Mouse (Mus musculus) cerebellum, adult 11-12 months (tissue): ENCODE measurements around the gene Unc5c.

ENCODE experiments used
- DNase-seq: peaks from one replicate; pipeline ENCODE4 v3.0.0; 2022

Gene Unc5c

DNA sequence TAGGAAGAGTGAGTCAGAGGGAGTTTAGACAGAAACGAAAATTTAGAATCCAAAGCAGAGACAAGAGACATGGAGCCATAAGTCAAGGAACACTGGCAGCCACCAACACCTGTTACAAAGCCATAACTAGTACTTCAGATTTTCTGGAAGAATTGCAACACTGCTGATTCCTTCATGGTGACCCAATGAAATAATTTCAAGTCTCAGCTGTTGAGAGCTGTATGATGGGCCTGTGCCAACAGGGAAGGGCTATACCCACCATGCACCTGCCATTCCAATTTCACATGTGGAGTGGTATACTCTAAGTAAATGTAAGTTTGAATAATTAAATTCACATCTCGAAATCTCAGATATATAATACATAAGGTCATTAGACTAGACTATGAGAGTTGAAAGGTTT is 259.5 kb downstream of the Unc5c start:
- no peak for DNase-seq

GRCm38 (mm10) chr3:141725432-141725831 is 260.4 kb downstream of the Unc5c start:
- DNase-seq = no peak

DNA sequence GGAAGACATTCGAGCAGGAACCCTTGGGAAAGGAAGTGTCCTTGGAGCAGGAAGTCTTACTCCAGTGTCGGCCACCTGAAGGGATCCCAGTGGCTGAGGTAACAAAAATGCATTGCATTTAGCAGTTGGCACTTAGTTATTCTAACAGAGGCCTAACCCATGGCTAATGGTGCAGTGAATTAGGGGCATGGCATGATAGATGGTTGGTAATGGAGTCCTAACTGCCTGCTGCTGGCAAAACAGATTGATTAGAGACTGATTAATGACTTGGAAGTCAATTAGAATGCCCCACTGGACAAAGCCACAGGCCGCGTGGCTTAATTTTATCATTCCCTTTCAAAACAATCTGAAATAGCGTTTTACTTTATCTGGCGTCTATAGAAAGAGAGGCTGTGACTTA is 268.8 kb downstream of the Unc5c start:
- no peak for DNase-seq

DNA sequence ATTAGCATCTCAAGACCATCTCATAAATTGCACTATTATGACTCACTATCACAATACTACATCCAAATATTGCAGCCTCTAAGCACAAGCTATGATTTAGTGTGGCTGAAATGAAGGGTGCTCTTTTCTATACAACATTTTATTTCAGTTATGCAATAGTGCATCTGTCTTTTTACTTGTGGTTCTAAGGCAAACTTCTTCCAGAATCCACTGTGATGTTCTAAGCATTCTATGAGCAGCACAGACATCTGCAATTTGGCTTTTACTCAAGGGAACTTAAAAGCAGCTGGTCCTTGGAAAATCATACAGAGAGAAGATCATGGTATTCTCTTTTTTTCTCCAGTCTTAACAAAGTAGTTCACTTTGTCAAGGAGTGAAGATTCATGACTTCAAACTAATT is 270.3 kb downstream of the Unc5c start:
- no peak for DNase-seq

DNA sequence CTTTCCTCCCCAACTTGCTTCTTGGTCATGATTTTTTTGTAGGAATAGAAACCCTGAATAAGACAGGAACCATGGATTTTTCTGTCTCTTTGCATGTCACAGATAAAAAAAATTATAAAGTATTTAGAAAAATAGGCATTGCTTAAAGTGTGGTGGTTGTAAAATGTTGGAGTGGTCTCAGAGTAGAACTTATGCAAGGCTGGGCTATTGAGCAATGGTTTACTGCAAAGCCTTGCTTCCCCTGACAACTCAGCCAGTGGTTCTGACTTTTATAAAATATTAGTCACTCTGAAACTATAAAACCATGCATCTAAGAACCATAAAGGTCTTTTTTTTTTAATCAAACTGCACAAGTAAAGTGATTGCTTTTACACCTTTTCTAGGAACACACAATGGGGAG is 280.3 kb downstream of the Unc5c start:
- DNase-seq = no peak

DNA sequence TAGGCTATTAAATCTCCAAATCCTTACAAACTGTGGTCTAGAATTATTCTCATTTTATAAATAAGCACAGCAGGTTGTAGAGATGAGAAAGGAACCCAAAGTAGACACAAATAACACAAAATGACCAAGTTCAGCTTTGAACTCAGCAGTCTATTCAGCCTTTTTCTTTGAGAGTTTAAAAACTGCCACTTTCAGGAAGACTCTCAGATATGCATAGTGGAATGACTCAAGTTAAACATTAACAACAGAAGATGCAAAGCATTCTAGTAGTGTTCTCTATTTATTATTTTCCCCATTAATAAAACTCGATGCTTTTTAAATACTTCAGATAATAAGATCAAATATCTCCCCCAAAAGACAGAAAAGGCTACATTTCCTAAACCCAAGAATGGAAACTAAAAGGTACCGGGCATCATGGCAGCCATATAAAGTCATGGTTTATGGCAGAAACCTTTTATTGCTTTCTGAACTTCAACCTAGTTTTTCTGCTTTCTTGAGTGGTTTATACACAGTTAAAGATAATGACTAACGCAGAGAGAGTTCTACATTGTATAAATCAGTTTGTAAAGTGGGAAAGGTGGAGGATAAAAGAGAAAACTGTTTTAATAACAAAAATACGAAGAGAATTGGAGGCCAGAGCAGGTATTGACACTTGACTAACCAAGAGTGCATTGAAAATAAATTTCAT is 283.8 kb downstream of the Unc5c start:
- DNase-seq = no peak

- DNase-seq = no peak
These were observed 287.2 kb downstream of the Unc5c start for GRCm38 (mm10) chr3:141752172-141752571.

DNA sequence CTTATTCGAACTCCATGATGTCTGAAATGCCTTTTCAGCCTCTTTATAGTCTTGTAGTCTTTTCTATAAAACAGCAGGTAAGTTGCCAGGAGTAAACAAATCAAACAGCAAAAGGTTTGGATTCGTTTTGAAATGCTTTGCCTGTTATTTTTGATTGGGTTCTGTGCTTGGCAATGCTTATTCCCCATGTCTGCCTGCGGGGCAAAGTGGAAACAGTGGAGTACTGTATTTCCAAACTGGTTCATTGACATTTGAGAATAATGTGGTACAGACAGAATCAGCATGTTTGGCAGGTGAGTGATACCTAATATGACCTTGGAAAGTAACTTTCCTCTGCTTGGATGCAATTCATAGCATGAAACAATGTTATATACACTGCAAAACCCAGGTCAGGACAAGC is 292.2 kb downstream of the Unc5c start:
- DNase-seq = no peak

- DNase-seq = no peak
These were observed 313.4 kb downstream of the Unc5c start for GRCm38 (mm10) chr3:141778411-141778919.

DNA sequence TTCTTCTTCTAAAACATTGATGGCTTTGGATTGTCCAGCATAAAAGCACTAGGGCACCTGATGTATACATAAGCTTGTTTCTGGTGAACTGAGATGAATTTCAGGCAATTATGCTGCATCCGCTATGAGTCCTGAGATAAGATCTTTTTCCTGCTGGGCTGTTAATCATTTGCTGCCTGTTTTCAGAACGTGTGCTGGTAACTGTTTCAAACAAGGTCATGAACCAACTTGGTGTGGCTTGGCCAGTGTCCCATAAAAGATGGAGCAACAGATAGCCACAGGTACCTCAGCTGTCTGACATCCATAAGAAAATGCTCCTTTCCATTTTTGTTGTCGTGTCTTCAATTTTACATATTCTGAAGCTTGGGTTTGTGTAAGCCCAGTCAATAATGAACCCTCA is 314.2 kb downstream of the Unc5c start:
- DNase-seq = no peak

DNA sequence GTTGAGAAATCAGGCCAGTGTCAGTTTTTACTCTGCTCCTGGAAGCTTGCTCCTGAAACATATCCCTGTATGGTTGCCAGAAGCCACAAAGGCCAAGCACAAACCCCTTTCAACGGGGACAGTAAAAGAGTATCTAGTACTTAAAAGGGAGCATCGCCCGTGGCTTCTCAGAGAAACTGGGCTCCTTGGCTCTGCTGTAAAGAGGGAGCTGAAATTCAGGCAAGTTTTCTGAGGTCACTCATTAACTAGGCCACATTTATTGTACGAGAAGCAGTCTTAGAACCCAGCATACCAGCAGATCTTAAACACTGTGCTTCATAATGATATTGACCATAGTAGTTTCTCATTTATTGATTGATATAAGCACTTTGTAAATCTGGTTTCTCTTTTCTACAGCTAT is 317.5 kb downstream of the Unc5c start:
- no peak for DNase-seq

- DNase-seq = no peak
These were observed 326.2 kb downstream of the Unc5c start for GRCm38 (mm10) chr3:141791026-141791780.

- no peak for DNase-seq
These were observed 327.1 kb downstream of the Unc5c start for GRCm38 (mm10) chr3:141792106-141792505.

GRCm38 (mm10) chr3:141793755-141794154 is 328.7 kb downstream of the Unc5c start:
- no peak for DNase-seq

- DNase-seq = no peak
These were observed 329.4 kb downstream of the Unc5c start for GRCm38 (mm10) chr3:141794371-141794770.

DNA sequence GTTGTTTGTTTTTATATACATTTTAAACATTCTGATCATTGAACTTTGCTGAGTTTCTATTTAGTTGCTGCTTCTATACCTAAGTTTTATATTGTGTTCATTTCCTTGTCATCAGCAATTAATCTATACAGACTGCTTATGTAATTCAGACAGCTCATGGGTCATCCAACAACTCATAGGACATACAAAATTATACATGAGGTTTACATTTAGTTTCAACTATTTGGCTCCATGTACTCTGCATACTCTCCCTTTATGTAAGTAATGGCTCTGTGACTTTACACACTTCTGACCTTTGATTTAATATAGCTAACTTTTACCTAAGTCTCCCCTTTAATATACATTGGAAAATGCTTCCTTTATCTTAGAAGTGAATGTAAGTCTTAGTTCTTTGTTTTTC is 332.4 kb downstream of the Unc5c start:
- no peak for DNase-seq

- DNase-seq = no peak
These were observed 332.8 kb downstream of the Unc5c start for GRCm38 (mm10) chr3:141797789-141798188.

DNA sequence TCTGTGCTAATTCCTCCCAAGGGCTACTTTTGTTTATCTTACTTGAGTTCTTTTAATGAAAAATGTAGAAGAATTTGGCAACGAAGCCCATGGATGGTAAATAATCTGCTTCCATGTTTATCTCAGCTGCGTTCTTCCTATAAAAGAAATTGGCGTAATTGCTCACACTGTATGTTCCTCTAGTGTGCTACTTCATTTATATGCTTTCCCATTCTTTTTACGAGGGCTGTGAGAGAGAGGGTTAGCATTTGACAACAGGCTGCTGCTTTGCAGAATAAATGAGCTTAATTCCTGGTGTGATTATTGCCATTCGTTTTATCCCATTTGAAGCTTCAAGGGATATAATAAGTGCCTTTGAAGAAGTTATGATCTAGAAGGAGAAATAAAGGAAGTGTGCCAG is 339.1 kb downstream of the Unc5c start:
- DNase-seq = no peak

DNA sequence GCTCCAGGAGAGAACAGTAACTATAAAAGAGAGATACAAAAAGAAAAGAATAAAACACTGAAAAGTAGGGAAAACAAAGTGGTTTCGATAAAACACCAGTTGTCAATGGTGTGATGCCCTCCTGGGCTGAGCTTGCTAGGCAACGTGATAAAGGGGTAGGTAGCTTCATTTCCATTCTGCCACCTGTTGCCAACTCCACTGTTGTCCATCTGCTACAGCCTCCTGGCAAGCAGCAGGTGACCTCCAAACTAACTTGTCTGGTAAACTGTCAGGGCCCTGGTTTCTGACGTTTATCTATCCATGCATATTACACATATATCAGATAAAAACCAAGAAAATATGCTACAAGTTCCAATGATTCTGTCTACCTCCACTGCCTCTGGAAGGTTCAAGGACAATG is 344.6 kb downstream of the Unc5c start:
- peak; percentile 69 for DNase-seq

- peak; percentile 80 for DNase-seq
These were observed 345.9 kb downstream of the Unc5c start for GRCm38 (mm10) chr3:141810944-141811343.

DNA sequence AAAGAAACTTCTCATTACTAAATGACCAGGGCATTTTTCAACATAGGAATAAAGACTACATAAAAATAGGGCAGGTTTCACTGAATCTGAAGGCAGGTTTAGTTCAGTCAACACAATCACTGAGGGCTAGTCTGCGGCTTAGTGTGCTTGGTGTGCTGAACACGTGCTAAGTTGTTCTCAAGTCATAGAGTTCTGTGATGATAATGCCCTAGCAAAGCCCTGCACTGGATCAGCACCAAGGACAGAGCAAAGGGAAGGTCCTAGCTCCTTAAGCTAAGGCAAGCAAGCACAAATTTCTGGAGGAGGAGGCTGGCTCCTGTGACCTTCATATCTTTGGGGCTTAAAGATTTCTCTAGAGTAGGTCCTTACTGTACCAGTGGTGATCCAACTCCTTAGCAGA is 346.3 kb downstream of the Unc5c start:
- no peak for DNase-seq

DNA sequence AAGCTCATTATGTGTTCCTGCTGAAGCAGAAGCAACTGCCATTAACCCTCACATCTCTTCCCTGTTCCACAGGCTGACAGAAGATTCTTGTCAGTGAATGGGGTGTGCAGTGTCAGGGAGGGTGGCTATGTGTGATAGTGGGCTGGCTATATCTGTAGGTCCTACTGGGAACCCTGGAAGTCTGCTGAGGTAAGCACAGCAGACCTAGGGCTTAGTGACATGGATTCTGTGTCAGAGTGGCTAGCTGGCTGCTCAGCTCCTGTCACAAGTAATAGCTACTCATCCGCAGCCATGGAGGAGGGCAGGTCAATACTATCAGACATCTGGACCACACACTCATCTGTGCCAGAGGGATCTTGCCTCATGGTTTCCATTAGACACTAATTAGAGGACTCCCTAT is 349.8 kb downstream of the Unc5c start:
- no peak for DNase-seq

GRCm38 (mm10) chr3:141818615-141819312 is 353.7 kb downstream of the Unc5c start:
- no peak for DNase-seq
